Comparison of ENCODE assay signal across 15 mouse cellular contexts in the genomic region with DNA sequence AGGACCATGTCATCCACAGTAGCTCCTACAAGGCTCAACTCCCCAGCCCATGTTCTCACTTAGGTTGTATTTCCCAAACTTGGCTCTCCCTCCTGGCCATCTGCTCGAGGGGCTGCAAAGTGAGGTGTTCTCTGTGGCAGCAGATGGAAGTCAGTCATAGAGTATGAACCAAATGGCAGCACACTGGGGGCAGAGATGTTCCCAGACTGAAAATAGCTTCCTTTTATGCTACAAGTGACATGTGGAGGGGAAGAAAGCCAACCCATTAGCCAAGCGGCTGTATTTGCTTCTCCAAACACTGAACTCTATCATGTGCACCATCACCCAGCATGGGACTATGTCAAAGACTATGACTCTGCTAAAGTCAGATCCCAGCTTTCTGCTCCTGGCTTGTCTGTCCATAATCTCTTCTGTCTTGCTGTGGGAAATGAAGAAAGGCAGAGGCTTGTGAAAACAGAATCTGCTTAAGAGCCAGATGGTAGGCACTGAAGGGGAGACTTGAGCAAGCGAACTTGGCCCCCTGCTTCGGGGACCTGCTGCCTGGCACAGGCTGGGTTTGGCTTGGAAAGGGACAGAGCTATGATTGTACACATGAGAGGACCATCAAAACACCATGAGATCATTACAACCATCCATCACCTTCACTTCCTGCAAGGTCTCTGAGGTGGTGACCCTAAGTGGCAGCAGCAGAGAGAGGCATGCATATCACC. TPM values are rescaled to one million over a fixed set of nuclear protein-coding genes. Genes with fewer than 3 reads are reported as not detected.
A peak's percentile ranks its signal among the peaks of the same experiment; 100 is the strongest.
DNase-seq lines count a peak whose midpoint lies in the region; ATAC-seq and TF ChIP-seq lines count a peak whose summit lies in the region.
"Had no signal": no experiment of that assay in that cellular context is flagged by ENCODE, and none has a peak within 500 bp of the region (broad histone marks: within the 10 kb centered on the region; RNA-seq: fewer than 3 reads in every experiment).

No protein-coding gene starts in this region.

- TF ChIP-seq POLR2A in heart, adult 2 months (IDR thresholded peaks at IDR 0.05; ENCODE audit: insufficient read depth, low read depth, low read length) = no peak

- no peaks in the 10 kb centered on the region for H3K79me2 ChIP-seq in heart, adult 2 months (replicated peaks; ENCODE audit: control insufficient read depth, insufficient read depth, low read length)

- H3K9ac ChIP-seq in heart, adult 2 months (ENCODE audit: low read depth, low read length) = no peak overlapping the region
- no peak overlapping the region for H3K9ac ChIP-seq in heart, embryonic 11.5 days (ENCODE audit: low read depth, low read length)
- H3K9ac ChIP-seq: heart, embryonic 15.5 days; liver, embryonic 13.5 days; neural tube, embryonic 13.5 days had no signal

- no peak for ATAC-seq in megakaryocyte-erythroid progenitor cell, adult 5-6 weeks (replicated peaks; ENCODE audit: low FRiP score, low TSS enrichment, poor library complexity, severe bottlenecking)
- no peak for ATAC-seq in heart, embryonic 11.5 days (replicated peaks; ENCODE audit: insufficient number of reproducible peaks, low FRiP score, low TSS enrichment)

- no peaks in the 10 kb centered on the region for H3K4me1 ChIP-seq in heart, adult 2 months (ENCODE audit: control insufficient read depth, insufficient read depth, low read length)
- no peaks in the 10 kb centered on the region for H3K4me1 ChIP-seq in heart, embryonic 11.5 days (ENCODE audit: control insufficient read depth, insufficient read depth, low read length)
- H3K4me1 ChIP-seq: heart, embryonic 15.5 days; liver, embryonic 13.5 days; neural tube, embryonic 13.5 days had no signal

- WGBS in heart, adult 2 months = 73% methylated on average over 4 of the region's 4 CpGs
- WGBS in heart, embryonic 11.5 days (ENCODE audit: insufficient replicate concordance) = 72% methylated on average over 4 of the region's 4 CpGs

- H3K9me3 ChIP-seq in heart, embryonic 11.5 days (replicated peaks; ENCODE audit: control insufficient read depth, low read length) = no peaks in the 10 kb centered on the region
- H3K9me3 ChIP-seq: heart, embryonic 15.5 days; liver, embryonic 13.5 days; neural tube, embryonic 13.5 days had no signal

- no peak overlapping the region for H3K4me2 ChIP-seq in heart, embryonic 11.5 days
- H3K4me2 ChIP-seq: heart, embryonic 15.5 days; liver, embryonic 13.5 days; neural tube, embryonic 13.5 days had no signal

- H3K27ac ChIP-seq in heart, adult 2 months = no peak overlapping the region
- H3K27ac ChIP-seq in heart, embryonic 11.5 days (ENCODE audit: low read depth, low read length) = no peak overlapping the region
- H3K27ac ChIP-seq: heart, embryonic 15.5 days; liver, embryonic 13.5 days; neural tube, embryonic 13.5 days had no signal

- intact Hi-C loops in heart, adult 2 months (cut with DNase I) = no loop called here

- no peaks in the 10 kb centered on the region for H3K36me3 ChIP-seq in heart, adult 2 months (ENCODE audit: control insufficient read depth, insufficient read depth, low read length)
- H3K36me3 ChIP-seq in heart, embryonic 11.5 days (ENCODE audit: control insufficient read depth, insufficient read depth, low read length) = no peaks in the 10 kb centered on the region
- H3K36me3 ChIP-seq: heart, embryonic 15.5 days; liver, embryonic 13.5 days; neural tube, embryonic 13.5 days had no signal

- no peak overlapping the region for H3K4me3 ChIP-seq in heart, adult 2 months
- no peak overlapping the region for H3K4me3 ChIP-seq in heart, embryonic 11.5 days (ENCODE audit: low read depth, low read length)
- H3K4me3 ChIP-seq: heart, embryonic 15.5 days; liver, embryonic 13.5 days; neural tube, embryonic 13.5 days had no signal

- TF ChIP-seq CTCF in heart, adult 2 months (IDR thresholded peaks at IDR 0.05) = no peak

- no peaks in the 10 kb centered on the region for H3K27me3 ChIP-seq in heart, adult 2 months (ENCODE audit: control insufficient read depth, insufficient read depth, low read length)
- H3K27me3 ChIP-seq in heart, embryonic 11.5 days (ENCODE audit: control insufficient read depth, insufficient read depth, low read length) = no peaks in the 10 kb centered on the region
- H3K27me3 ChIP-seq: heart, embryonic 15.5 days; liver, embryonic 13.5 days; neural tube, embryonic 13.5 days had no signal

- no peak for TF ChIP-seq EP300 in heart, adult 2 months (IDR thresholded peaks at IDR 0.05; ENCODE audit: insufficient read depth, low read depth, low read length)

- DNase-seq in heart, adult 11 months = peak; percentile 37
- no peak for DNase-seq in heart, adult 2 months
- DNase-seq in cerebellum, postnatal 14 days = peak; percentile 86 to 92
- peak; percentile 71 to 91 for DNase-seq in layer of hippocampus, postnatal 14 days (ENCODE audit: low spot score in 2 of 2)
- peak; percentile 29 for DNase-seq in right cerebral cortex, postnatal 14 days
- no peak for DNase-seq in natural killer cell, adult 2 months (ENCODE audit: low spot score in 2 of 2)
- DNase-seq: adrenal gland, postnatal 14 days; B cell, adult 2 months; kidney, adult 9 months; liver, embryonic 13.5 days had no signal

RNA-seq across cellular contexts. Expression of a gene that starts 41.6 kb away (rescaled TPM):
- under 1 TPM in 1 of 2 experiments, not detected in 1; 0.14 TPM for total RNA-seq in heart, adult 2 months (2021)
- 0.12 TPM in 1 of 2 replicates, not detected in the other for polyA plus RNA-seq in heart, adult 2 months (2012; rRNA removed)
- 10 to 100 TPM; 21.2 to 22.9 TPM for total RNA-seq in layer of hippocampus, postnatal 14 days (2021)
- not detected in 2 replicates for total RNA-seq in megakaryocyte-erythroid progenitor cell, adult 5-6 weeks (2014; fragmentation: Nextera tagmentation)
- 1.2 TPM in 1 of 2 replicates, not detected in the other for total RNA-seq in megakaryocyte-erythroid progenitor cell, adult 5-6 weeks (2017)
- 0.72 and 0.82 TPM in 2 replicates for polyA plus RNA-seq in heart, embryonic 11.5 days (2014; fragmentation: Nextera tagmentation; extraction: Ambion mirVana)
- total RNA-seq: gastrocnemius, adult 18-20 months had no signal

Comparison
In these comparisons a context has a peak if more than half of its experiments do, and no peak if none do; other contexts are left out.
1. DNase-seq: peak in heart, adult 11 months (single experiment), cerebellum, postnatal 14 days (2 of 2), layer of hippocampus, postnatal 14 days (2 of 2) and right cerebral cortex, postnatal 14 days (single experiment); none in heart, adult 2 months (0 of 2) and natural killer cell, adult 2 months (0 of 2).
2. RNA of a gene that starts 41.6 kb away (total RNA-seq): 21.2 to 22.9 TPM in layer of hippocampus, postnatal 14 days; 1.2 TPM in megakaryocyte-erythroid progenitor cell, adult 5-6 weeks and 0.14 TPM in heart, adult 2 months; every median in the first group is over 10 times any median in the second.